Mouse (Mus musculus) olfactory bulb, adult 2 months (tissue): ENCODE measurements around the gene Rasal3. TPM values are rescaled to one million over a fixed set of nuclear protein-coding genes. Genes with fewer than 3 reads are reported as not detected.

Experiments used
- H3K27ac ChIP-seq: fragments of 200-500 bp; 2 replicates; pipeline ENCODE4 v1.5.1; 2012; ENCODE audit warnings: low read depth, low read length; ENCODE audit not compliant: insufficient read depth
- H3K4me1 ChIP-seq: fragments of 200-500 bp; 2 replicates; pipeline ENCODE4 v1.6.1; 2012; ENCODE audit warnings: low read length; ENCODE audit not compliant: control insufficient read depth, insufficient read depth
- H3K4me3 ChIP-seq: fragments of 200-500 bp; 2 replicates; pipeline ENCODE4 v1.5.1; 2012; ENCODE audit warnings: mild to moderate bottlenecking, low read depth, low read length, moderate library complexity; ENCODE audit not compliant: insufficient read depth
- CTCF ChIP-seq: fragments of 200-500 bp; IDR thresholded peaks from 2 replicates; pipeline ENCODE4 v1.5.1; 2012; ENCODE audit warnings: low read depth, mild to moderate bottlenecking, low read length, moderate library complexity; ENCODE audit not compliant: insufficient read depth
- POLR2A ChIP-seq: fragments of 200-500 bp; IDR thresholded peaks from 2 replicates; pipeline ENCODE4 v1.6.1; 2012; ENCODE audit warnings: mild to moderate bottlenecking, low read depth, low read length, moderate library complexity; ENCODE audit not compliant: insufficient read depth
- WGBS: fragments of 180-500 bp; shearing (Covaris S2); methylation state at CpG from one replicate; pipeline ENCODE4 v1.1.7; 2018; 5-methylcytosine and 5-hydroxymethylcytosine counted together
- polyA plus RNA-seq: library from polyadenylated mRNA; stranded (reverse); fragments of >200 nt; gene quantifications from 2 replicates; pipeline ENCODE4 v1.2.4, GENCODE M21; 2012; ENCODE audit warnings: low replicate concordance; ENCODE audit not compliant: missing spikeins, insufficient read depth, insufficient read length

Gene Rasal3
- polyA plus RNA-seq, 1 experiment = 242 TPM

- Histone ChIP-seq H3K27ac (peak within 1 kb of the TSS; percentile 93), H3K4me1 (peaks cover 7% of the 10 kb centered on the region; the same call in 1 of the 2 replicates), H3K4me3 (peak within 1 kb of the TSS; percentile 90)
- TF ChIP-seq CTCF = no peak
- peak; percentile 96 for TF ChIP-seq POLR2A
- WGBS = under 1% methylated on average over 37 of the region's 37 CpGs
These were observed 52.9 kb downstream of the Rasal3 start, which contains the start of gene Akap8l for GRCm38 (mm10) chr17:32350382-32350983. Akap8l (minus strand) TSS chr17:32350607.

GRCm38 (mm10) chr17:32349851-32350381 is 53.5 kb downstream of the Rasal3 start:
- under 1% methylated on average over 24 of the region's 24 CpGs for WGBS
- H3K4me1 ChIP-seq = peaks cover 7% of the 10 kb centered on the region; the same call in 1 of the 2 replicates
- TF ChIP-seq POLR2A (no peak), CTCF (no peak)
- peak overlapping the region; percentile 93 for H3K27ac ChIP-seq
- H3K4me3 ChIP-seq = peak overlapping the region; percentile 90

- WGBS = 6% methylated on average over 4 of the region's 4 CpGs
- peaks cover 3% of the 10 kb centered on the region; the same call in 1 of the 2 replicates for H3K4me1 ChIP-seq
- TF ChIP-seq CTCF (no peak), POLR2A (no peak)
- H3K27ac ChIP-seq = no peak overlapping the region
- peak overlapping the region; percentile 36 for H3K4me3 ChIP-seq
These were observed 54.2 kb downstream of the Rasal3 start for GRCm38 (mm10) chr17:32349037-32349732.

- H3K27ac ChIP-seq = no peak overlapping the region
- 82% methylated on average over 2 of the region's 2 CpGs for WGBS
- H3K4me3 ChIP-seq = no peak overlapping the region
- TF ChIP-seq CTCF = no peak
- no peak for TF ChIP-seq POLR2A
- H3K4me1 ChIP-seq = peaks cover 2% of the 10 kb centered on the region; the same call in 1 of the 2 replicates
These were observed 55.0 kb downstream of the Rasal3 start for GRCm38 (mm10) chr17:32348406-32348805.

GRCm38 (mm10) chr17:32341102-32341501 is 62.3 kb downstream of the Rasal3 start:
- Histone ChIP-seq H3K27ac (no peak overlapping the region), H3K4me3 (no peak overlapping the region), H3K4me1 (no peaks in the 10 kb centered on the region)
- 93% methylated on average over 1 of the region's 1 CpGs for WGBS
- no peak for TF ChIP-seq CTCF
- no peak for TF ChIP-seq POLR2A

Other genes starting within 250 kb of the Rasal3 start
- not detected in 2 replicates for gene Notch3, start 236.7 kb downstream of the Rasal3 start, polyA plus RNA-seq
- not detected in 2 replicates for gene Ephx3, start 214.0 kb downstream of the Rasal3 start, polyA plus RNA-seq
- gene Brd4, start 118.9 kb downstream of the Rasal3 start, polyA plus RNA-seq = not detected in 2 replicates
- gene Akap8, start 82.3 kb downstream of the Rasal3 start, polyA plus RNA-seq = 141 TPM in 1 of 2 replicates, not detected in the other
- gene Akap8l, start 53.0 kb downstream of the Rasal3 start, polyA plus RNA-seq = not detected in 2 replicates
- not detected in 2 replicates for gene Wiz, start 14.1 kb downstream of the Rasal3 start, polyA plus RNA-seq
- gene Pglyrp2, start 20.6 kb upstream of the Rasal3 start, polyA plus RNA-seq = not detected in 2 replicates
- not detected in 2 replicates for gene Cyp4f39, start 49.1 kb upstream of the Rasal3 start, polyA plus RNA-seq
- gene Cyp4f17, start 102.5 kb upstream of the Rasal3 start, polyA plus RNA-seq = not detected in 2 replicates
- gene Cyp4f16, start 133.0 kb upstream of the Rasal3 start, polyA plus RNA-seq = not detected in 2 replicates
- not detected in 2 replicates for gene Cyp4f37, start 217.7 kb upstream of the Rasal3 start, polyA plus RNA-seq